ENCODE assay signal across 19 mouse cellular contexts in genomic region chr14:33202885-33203284, GRCm38 (mm10). TPM values are rescaled to one million over a fixed set of nuclear protein-coding genes. Genes with fewer than 3 reads are reported as not detected.
A peak's percentile ranks its signal among the peaks of the same experiment; 100 is the strongest.
DNase-seq lines count a peak whose midpoint lies in the region; ATAC-seq and TF ChIP-seq lines count a peak whose summit lies in the region.
"Had no signal": no experiment of that assay in that cellular context is flagged by ENCODE, and none has a peak within 500 bp of the region (broad histone marks: within the 10 kb centered on the region; RNA-seq: fewer than 3 reads in every experiment).

No protein-coding gene starts in this region.

- no peak for ATAC-seq in heart, embryonic 11.5 days (replicated peaks; ENCODE audit: insufficient number of reproducible peaks, low FRiP score, low TSS enrichment)
- peak; percentile 90 for ATAC-seq in common myeloid progenitor, adult 5-6 weeks (replicated peaks; ENCODE audit: low read depth, poor library complexity, severe bottlenecking)
- peak; percentile 71 for ATAC-seq in megakaryocyte-erythroid progenitor cell, adult 5-6 weeks (replicated peaks; ENCODE audit: low FRiP score, low TSS enrichment, poor library complexity, severe bottlenecking)
- no peak for ATAC-seq in midbrain, embryonic 13.5 days
- ATAC-seq: forebrain, embryonic 15.5 days; hindbrain, embryonic 16.5 days; inflammation-experienced regulatory T-cells, adult 6 months had no signal

- TF ChIP-seq RAD21 in CH12.LX (IDR thresholded peaks at IDR 0.05; ENCODE audit: low read depth, low read length) = no peak

- in situ Hi-C loops in CH12.LX (cut with MboI; ENCODE audit: low pct_ligation_motif_present, low pct_unique_long_range_greater_than_20kb, low sequenced_read_pairs) = no loop called here

- no peak for TF ChIP-seq CTCF in CH12.LX (conservative IDR thresholded peaks at IDR 0.05 in 1 of 2, IDR thresholded peaks at IDR 0.05 in 1 of 2; ENCODE audit: low read depth in 2 of 2, low read length in 2 of 2)

- dilution Hi-C loops in CH12.LX (cut with MboI; ENCODE audit: extremely low pct_ligation_motif_present, extremely low pct_unique_long_range_greater_than_20kb, low sequenced_read_pairs) = no loop called here

- H3K9me3 ChIP-seq in heart, embryonic 10.5 days = no peaks in the 10 kb centered on the region
- H3K9me3 ChIP-seq in heart, embryonic 11.5 days (replicated peaks; ENCODE audit: control insufficient read depth, low read length) = no peaks in the 10 kb centered on the region
- peaks cover 4% of the 10 kb centered on the region for H3K9me3 ChIP-seq in CH12.LX (replicated peaks; ENCODE audit: low read length)
- H3K9me3 ChIP-seq in midbrain, embryonic 13.5 days = no peaks in the 10 kb centered on the region
- H3K9me3 ChIP-seq: embryonic facial prominence, embryonic 10.5 days; forebrain, embryonic 15.5 days; heart, embryonic 12.5 days; hindbrain, embryonic 12.5 days had no signal

- H3K79me2 ChIP-seq in CH12.LX (replicated peaks; ENCODE audit: control insufficient read depth, extremely low read depth, insufficient read depth, poor library complexity, severe bottlenecking) = no peaks in the 10 kb centered on the region

- WGBS in heart, embryonic 10.5 days = 63% methylated on average over 6 of the region's 6 CpGs
- 58% methylated on average over 6 of the region's 6 CpGs for WGBS in heart, embryonic 11.5 days (ENCODE audit: insufficient replicate concordance)
- WGBS in midbrain, embryonic 13.5 days = 85% methylated on average over 6 of the region's 6 CpGs

- 0 out of 2 replicates have a peak, but pooled peaks cover 5% of the 10 kb centered on the region for H3K4me1 ChIP-seq in heart, embryonic 10.5 days
- no peaks in the 10 kb centered on the region for H3K4me1 ChIP-seq in heart, embryonic 11.5 days (ENCODE audit: control insufficient read depth, insufficient read depth, low read length)
- H3K4me1 ChIP-seq in CH12.LX (ENCODE audit: control insufficient read depth in 1 of 2, insufficient read depth in 2 of 2) = peaks cover 8 to 31% of the 10 kb centered on the region in 2 experiments
- no peaks in the 10 kb centered on the region for H3K4me1 ChIP-seq in midbrain, embryonic 13.5 days (replicated peaks)
- H3K4me1 ChIP-seq: embryonic facial prominence, embryonic 10.5 days; forebrain, embryonic 15.5 days; hindbrain, embryonic 12.5 days had no signal

- TF ChIP-seq EP300 in CH12.LX (IDR thresholded peaks at IDR 0.05; ENCODE audit: low read length) = no peak

- H3K9ac ChIP-seq in heart, embryonic 11.5 days (ENCODE audit: low read depth, low read length) = no peak overlapping the region
- no peak overlapping the region for H3K9ac ChIP-seq in CH12.LX (ENCODE audit: insufficient read depth, low read depth)
- H3K9ac ChIP-seq in midbrain, embryonic 13.5 days (replicated peaks) = no peak overlapping the region
- H3K9ac ChIP-seq: forebrain, embryonic 15.5 days; heart, embryonic 12.5 days; hindbrain, embryonic 12.5 days had no signal

- H3K27ac ChIP-seq in heart, embryonic 10.5 days = no peak overlapping the region
- H3K27ac ChIP-seq in heart, embryonic 11.5 days (ENCODE audit: low read depth, low read length) = no peak overlapping the region
- H3K27ac ChIP-seq in CH12.LX (ENCODE audit: insufficient read depth, low read depth) = no peak overlapping the region
- H3K27ac ChIP-seq in midbrain, embryonic 13.5 days = no peak overlapping the region
- H3K27ac ChIP-seq: embryonic facial prominence, embryonic 10.5 days; forebrain, embryonic 15.5 days; hindbrain, embryonic 12.5 days had no signal

- DNase-seq in heart, embryonic 10.5 days (ENCODE audit: low spot score) = peak; percentile 45
- DNase-seq in CH12.LX (ENCODE audit: extremely low read depth) = no peak
- no peak for DNase-seq in lung, postnatal 4 days
- DNase-seq: adrenal gland, postnatal 10 days; cerebellum, adult 18-20 months; cerebellum, adult 9-11 months; cerebellum, postnatal 36 days; gastrocnemius, postnatal 36 days; heart, adult 18-20 months had no signal

- no peaks in the 10 kb centered on the region for H3K36me3 ChIP-seq in heart, embryonic 10.5 days
- H3K36me3 ChIP-seq in heart, embryonic 11.5 days (ENCODE audit: control insufficient read depth, insufficient read depth, low read length) = no peaks in the 10 kb centered on the region
- no peaks in the 10 kb centered on the region for H3K36me3 ChIP-seq in CH12.LX (replicated peaks in 1 of 2; ENCODE audit: control insufficient read depth in 1 of 2, insufficient read depth in 1 of 2, low read length in 1 of 2)
- no peaks in the 10 kb centered on the region for H3K36me3 ChIP-seq in midbrain, embryonic 13.5 days
- H3K36me3 ChIP-seq: embryonic facial prominence, embryonic 10.5 days; forebrain, embryonic 15.5 days; heart, embryonic 12.5 days; hindbrain, embryonic 12.5 days had no signal

- no peak for TF ChIP-seq POLR2A in CH12.LX (IDR thresholded peaks at IDR 0.05; ENCODE audit: low read depth, low read length)

- peaks cover 4% of the 10 kb centered on the region; the same call in 1 of the 2 replicates for H3K27me3 ChIP-seq in heart, embryonic 10.5 days (ENCODE audit: insufficient read depth, poor library complexity, severe bottlenecking)
- H3K27me3 ChIP-seq in heart, embryonic 11.5 days (ENCODE audit: control insufficient read depth, insufficient read depth, low read length) = 0 out of 2 replicates have a peak, but pooled peaks cover 3% of the 10 kb centered on the region
- no peaks in the 10 kb centered on the region for H3K27me3 ChIP-seq in CH12.LX (replicated peaks)
- no peaks in the 10 kb centered on the region for H3K27me3 ChIP-seq in midbrain, embryonic 13.5 days
- H3K27me3 ChIP-seq: forebrain, embryonic 15.5 days had no signal

- H3K4me2 ChIP-seq in heart, embryonic 11.5 days = no peak overlapping the region
- H3K4me2 ChIP-seq in CH12.LX (ENCODE audit: insufficient read depth, low read depth, poor library complexity, severe bottlenecking) = no peak overlapping the region
- H3K4me2 ChIP-seq in midbrain, embryonic 13.5 days (replicated peaks) = no peak overlapping the region
- H3K4me2 ChIP-seq: forebrain, embryonic 15.5 days; heart, embryonic 12.5 days; hindbrain, embryonic 12.5 days had no signal

- no peak overlapping the region for H3K4me3 ChIP-seq in heart, embryonic 10.5 days
- no peak overlapping the region for H3K4me3 ChIP-seq in heart, embryonic 11.5 days (ENCODE audit: low read depth, low read length)
- no peak overlapping the region for H3K4me3 ChIP-seq in CH12.LX (replicated peaks in 1 of 3; ENCODE audit: low read depth in 2 of 3, low read length in 2 of 3, poor library complexity in 1 of 3)
- H3K4me3 ChIP-seq in midbrain, embryonic 13.5 days (replicated peaks) = no peak overlapping the region
- H3K4me3 ChIP-seq: embryonic facial prominence, embryonic 10.5 days; forebrain, embryonic 15.5 days; heart, embryonic 12.5 days; hindbrain, embryonic 12.5 days had no signal

TF ChIP-seq in CH12.LX, 34 proteins besides CTCF, POLR2A, EP300 and RAD21:
- TF ChIP-seq MEF2A (IDR thresholded peaks at IDR 0.05; ENCODE audit: borderline replicate concordance, low read depth, low read length) (no peak), ZC3H11A (IDR thresholded peaks at IDR 0.05; ENCODE audit: low read depth, low read length) (no peak), SMC3 (IDR thresholded peaks at IDR 0.05; ENCODE audit: low read depth, low read length) (peak; percentile 6; the same call in 1 of the 2 replicates)

RNA-seq across cellular contexts. Expression of gene Arhgap22, which starts 10.9 kb away (rescaled TPM):
- polyA plus RNA-seq in heart, embryonic 10.5 days (2016; fragmentation: Nextera tagmentation; extraction: Ambion mirVana) = 3.5 and 9.3 TPM in 2 replicates
- polyA plus RNA-seq in heart, embryonic 11.5 days (2014; fragmentation: Nextera tagmentation; extraction: Ambion mirVana) = 3.5 and 4.5 TPM in 2 replicates
- 0.17 and 0.42 TPM in 2 replicates for total RNA-seq in CH12.LX (2012; rRNA removed)
- total RNA-seq in CH12.LX (2014; rRNA removed) = 0.12 and 0.39 TPM in 2 replicates
- 0.29 TPM in 1 of 2 replicates, not detected in the other for polyA plus RNA-seq in CH12.LX (2012; ENCODE audit: insufficient read length, low read depth)
- total RNA-seq in common myeloid progenitor, adult 5-6 weeks (2017) = 0.09 TPM in 1 of 2 replicates, not detected in the other
- not detected in 2 replicates for total RNA-seq in megakaryocyte-erythroid progenitor cell, adult 5-6 weeks (2014; fragmentation: Nextera tagmentation)
- total RNA-seq in megakaryocyte-erythroid progenitor cell, adult 5-6 weeks (2017) = not detected in 2 replicates
- polyA plus RNA-seq in midbrain, embryonic 13.5 days (2015; fragmentation: Nextera tagmentation; extraction: Ambion mirVana) = 0.44 and 0.48 TPM in 2 replicates

RNA-seq across cellular contexts. Expression of gene Wdfy4, which starts 17.6 kb away (rescaled TPM):
- 0.23 and 0.27 TPM in 2 replicates for polyA plus RNA-seq in heart, embryonic 10.5 days (2016; fragmentation: Nextera tagmentation; extraction: Ambion mirVana)
- polyA plus RNA-seq in heart, embryonic 11.5 days (2014; fragmentation: Nextera tagmentation; extraction: Ambion mirVana) = 0.19 and 0.30 TPM in 2 replicates
- 140 and 146 TPM in 2 replicates for total RNA-seq in CH12.LX (2012; rRNA removed)
- 54.0 and 56.0 TPM in 2 replicates for total RNA-seq in CH12.LX (2014; rRNA removed)
- polyA plus RNA-seq in CH12.LX (2012; ENCODE audit: insufficient read length, low read depth) = 102 and 115 TPM in 2 replicates
- 82.0 and 95.8 TPM in 2 replicates for total RNA-seq in common myeloid progenitor, adult 5-6 weeks (2017)
- total RNA-seq in megakaryocyte-erythroid progenitor cell, adult 5-6 weeks (2014; fragmentation: Nextera tagmentation) = 8.6 and 18.4 TPM in 2 replicates
- total RNA-seq in megakaryocyte-erythroid progenitor cell, adult 5-6 weeks (2017) = 6.5 and 18.9 TPM in 2 replicates
- 0.05 and 0.09 TPM in 2 replicates for polyA plus RNA-seq in midbrain, embryonic 13.5 days (2015; fragmentation: Nextera tagmentation; extraction: Ambion mirVana)

Comparison
In these comparisons a context has a peak if more than half of its experiments do, and no peak if none do; other contexts are left out.
1. ATAC-seq: peak in common myeloid progenitor, adult 5-6 weeks (single experiment) and megakaryocyte-erythroid progenitor cell, adult 5-6 weeks (single experiment); none in heart, embryonic 11.5 days (single experiment) and midbrain, embryonic 13.5 days (single experiment).
2. RNA of gene Wdfy4, which starts 17.6 kb away (polyA plus RNA-seq): 102 to 115 TPM in CH12.LX; 0.23 to 0.27 TPM in heart, embryonic 10.5 days, 0.19 to 0.30 TPM in heart, embryonic 11.5 days and 0.05 to 0.09 TPM in midbrain, embryonic 13.5 days; every median in the first group is over 10 times any median in the second.